Mouse (Mus musculus): ENCODE data around the gene Lrrc36. TPM values are rescaled to one million over a fixed set of nuclear protein-coding genes. Genes with fewer than 3 reads are reported as not detected.

The Lrrc36 gene
- polyA plus RNA-seq, 1 experiment: 0.07 TPM

GRCm38 (mm10) chr8:105499787-105500186 is 86.4 kb downstream of the Lrrc36 start:
- DNase-seq (ENCODE audit: low read depth in 1 of 2, low spot score in 2 of 2): no peak
- TF ChIP-seq POLR2A (IDR thresholded peaks at IDR 0.05; ENCODE audit: low read depth, low read length) (no peak), CTCF (IDR thresholded peaks at IDR 0.05; ENCODE audit: extremely low read depth, insufficient read depth, insufficient read length, insufficient replicate concordance) (no peak)
- H3K4me3 ChIP-seq (ENCODE audit: extremely low read depth, insufficient read depth, insufficient read length): peak overlapping the region; percentile 25
- peaks cover 7% of the 10 kb centered on the region for H3K4me1 ChIP-seq (ENCODE audit: control insufficient read depth, insufficient read depth, insufficient read length)
- H3K27ac ChIP-seq (ENCODE audit: insufficient read depth, low read length): no peak overlapping the region
- no peaks in the 10 kb centered on the region for H3K27me3 ChIP-seq (ENCODE audit: control insufficient read depth, insufficient read depth, low read length)
- 66% methylated on average over 12 of the region's 12 CpGs for WGBS
- no peaks in the 10 kb centered on the region for H3K36me3 ChIP-seq (ENCODE audit: control insufficient read depth, insufficient read depth, low read length)

GRCm38 (mm10) chr8:105504617-105505016 is 91.2 kb downstream of the Lrrc36 start:
- Histone ChIP-seq H3K27ac (ENCODE audit: insufficient read depth, low read length) (no peak overlapping the region), H3K4me3 (ENCODE audit: extremely low read depth, insufficient read depth, insufficient read length) (no peak overlapping the region), H3K27me3 (ENCODE audit: control insufficient read depth, insufficient read depth, low read length) (no peaks in the 10 kb centered on the region), H3K4me1 (ENCODE audit: control insufficient read depth, insufficient read depth, insufficient read length) (no peaks in the 10 kb centered on the region), H3K36me3 (ENCODE audit: control insufficient read depth, insufficient read depth, low read length) (no peaks in the 10 kb centered on the region)
- no peak for DNase-seq (ENCODE audit: low read depth in 1 of 2, low spot score in 2 of 2)
- WGBS: 91% methylated on average over 3 of the region's 3 CpGs
- no peak for TF ChIP-seq CTCF (IDR thresholded peaks at IDR 0.05; ENCODE audit: extremely low read depth, insufficient read depth, insufficient read length, insufficient replicate concordance)
- TF ChIP-seq POLR2A (IDR thresholded peaks at IDR 0.05; ENCODE audit: low read depth, low read length): no peak

- TF ChIP-seq CTCF (IDR thresholded peaks at IDR 0.05; ENCODE audit: extremely low read depth, insufficient read depth, insufficient read length, insufficient replicate concordance) (no peak), POLR2A (IDR thresholded peaks at IDR 0.05; ENCODE audit: low read depth, low read length) (no peak)
- Histone ChIP-seq H3K36me3 (ENCODE audit: control insufficient read depth, insufficient read depth, low read length) (no peaks in the 10 kb centered on the region), H3K4me1 (ENCODE audit: control insufficient read depth, insufficient read depth, insufficient read length) (no peaks in the 10 kb centered on the region), H3K4me3 (ENCODE audit: extremely low read depth, insufficient read depth, insufficient read length) (no peak overlapping the region), H3K27me3 (ENCODE audit: control insufficient read depth, insufficient read depth, low read length) (no peaks in the 10 kb centered on the region), H3K27ac (ENCODE audit: insufficient read depth, low read length) (no peak overlapping the region)
- DNase-seq (ENCODE audit: low read depth in 1 of 2, low spot score in 2 of 2): no peak
- 58% methylated on average over 6 of the region's 6 CpGs for WGBS
Measured at GRCm38 (mm10) chr8:105506977-105507376, 93.6 kb downstream of the Lrrc36 start.

- no peaks in the 10 kb centered on the region for H3K4me1 ChIP-seq (ENCODE audit: control insufficient read depth, insufficient read depth, insufficient read length)
- TF ChIP-seq CTCF (IDR thresholded peaks at IDR 0.05; ENCODE audit: extremely low read depth, insufficient read depth, insufficient read length, insufficient replicate concordance) (no peak), POLR2A (IDR thresholded peaks at IDR 0.05; ENCODE audit: low read depth, low read length) (no peak)
Measured at GRCm38 (mm10) chr8:105508758-105509157, 95.4 kb downstream of the Lrrc36 start.

GRCm38 (mm10) chr8:105509997-105510735 is 96.8 kb downstream of the Lrrc36 start:
- no peaks in the 10 kb centered on the region for H3K36me3 ChIP-seq (ENCODE audit: control insufficient read depth, insufficient read depth, low read length)
- no peak overlapping the region for H3K4me3 ChIP-seq (ENCODE audit: extremely low read depth, insufficient read depth, insufficient read length)
- H3K27me3 ChIP-seq (ENCODE audit: control insufficient read depth, insufficient read depth, low read length): 0 out of 2 replicates have a peak, but pooled peaks cover 2% of the 10 kb centered on the region
- H3K27ac ChIP-seq (ENCODE audit: insufficient read depth, low read length): no peak overlapping the region
- no peaks in the 10 kb centered on the region for H3K4me1 ChIP-seq (ENCODE audit: control insufficient read depth, insufficient read depth, insufficient read length)
- WGBS: 50% methylated on average over 12 of the region's 12 CpGs
- TF ChIP-seq CTCF (IDR thresholded peaks at IDR 0.05; ENCODE audit: extremely low read depth, insufficient read depth, insufficient read length, insufficient replicate concordance) (no peak), POLR2A (IDR thresholded peaks at IDR 0.05; ENCODE audit: low read depth, low read length) (no peak)
- DNase-seq (ENCODE audit: low read depth in 1 of 2, low spot score in 2 of 2): no peak

More at GRCm38 (mm10) chr8:105508758-105509157, 95.4 kb downstream of the Lrrc36 start:
- no peak for DNase-seq (ENCODE audit: low read depth in 1 of 2, low spot score in 2 of 2)
- Histone ChIP-seq H3K4me3 (ENCODE audit: extremely low read depth, insufficient read depth, insufficient read length) (no peak overlapping the region), H3K27ac (ENCODE audit: insufficient read depth, low read length) (no peak overlapping the region), H3K27me3 (ENCODE audit: control insufficient read depth, insufficient read depth, low read length) (no peaks in the 10 kb centered on the region), H3K36me3 (ENCODE audit: control insufficient read depth, insufficient read depth, low read length) (no peaks in the 10 kb centered on the region)
- WGBS: 100% methylated on average over 1 of the region's 2 CpGs

Other genes starting within 250 kb of the Lrrc36 start
- 11.9 and 14.9 TPM in 2 replicates for gene Cbfb, start 242.9 kb upstream of the Lrrc36 start, polyA plus RNA-seq (2012; rRNA removed)
- gene D230025D16Rik, start 188.4 kb upstream of the Lrrc36 start, polyA plus RNA-seq (2012; rRNA removed): 13.6 TPM in 2 replicates
- gene B3gnt9, start 158.4 kb upstream of the Lrrc36 start, polyA plus RNA-seq (2012; rRNA removed): 11.5 and 12.0 TPM in 2 replicates
- gene Tradd, start 149.0 kb upstream of the Lrrc36 start, polyA plus RNA-seq (2012; rRNA removed): 28.1 and 31.8 TPM in 2 replicates
- gene Fbxl8, start 148.9 kb upstream of the Lrrc36 start, polyA plus RNA-seq (2012; rRNA removed): 16.0 and 20.5 TPM in 2 replicates
- 2.5 and 2.7 TPM in 2 replicates for gene Hsf4, start 143.8 kb upstream of the Lrrc36 start, polyA plus RNA-seq (2012; rRNA removed)
- gene Nol3, start 137.4 kb upstream of the Lrrc36 start, polyA plus RNA-seq (2012; rRNA removed): 0.53 and 0.70 TPM in 2 replicates
- gene 4931428F04Rik, start 123.7 kb upstream of the Lrrc36 start, polyA plus RNA-seq (2012; rRNA removed): 3.7 and 3.9 TPM in 2 replicates
- gene Exoc3l, start 117.5 kb upstream of the Lrrc36 start, polyA plus RNA-seq (2012; rRNA removed): 21.4 and 23.4 TPM in 2 replicates
- 165 and 202 TPM in 2 replicates for gene E2f4, start 115.9 kb upstream of the Lrrc36 start, polyA plus RNA-seq (2012; rRNA removed)
- 7.2 and 7.7 TPM in 2 replicates for gene Elmo3, start 108.0 kb upstream of the Lrrc36 start, polyA plus RNA-seq (2012; rRNA removed)
- 9.2 and 11.0 TPM in 2 replicates for gene Lrrc29, start 87.3 kb upstream of the Lrrc36 start, polyA plus RNA-seq (2012; rRNA removed)
- gene Tmem208, start 87.2 kb upstream of the Lrrc36 start, polyA plus RNA-seq (2012; rRNA removed): 67.8 and 82.2 TPM in 2 replicates
- 52.0 and 58.1 TPM in 2 replicates for gene Fhod1, start 65.6 kb upstream of the Lrrc36 start, polyA plus RNA-seq (2012; rRNA removed)
- gene Slc9a5, start 64.7 kb upstream of the Lrrc36 start, polyA plus RNA-seq (2012; rRNA removed): 3.0 and 4.2 TPM in 2 replicates
- 0.16 and 0.20 TPM in 2 replicates for gene Plekhg4, start 40.3 kb upstream of the Lrrc36 start, polyA plus RNA-seq (2012; rRNA removed)
- 0.42 and 0.62 TPM in 2 replicates for gene Kctd19, start 69 bp upstream of the Lrrc36 start, polyA plus RNA-seq (2012; rRNA removed)
- 8.1 and 14.7 TPM in 2 replicates for gene Tppp3, start 58.0 kb downstream of the Lrrc36 start, polyA plus RNA-seq (2012; rRNA removed)
- gene Zdhhc1, start 83.3 kb downstream of the Lrrc36 start, polyA plus RNA-seq (2012; rRNA removed): 15.3 and 18.3 TPM in 2 replicates
- 0.44 and 0.62 TPM in 2 replicates for gene Hsd11b2, start 105.2 kb downstream of the Lrrc36 start, polyA plus RNA-seq (2012; rRNA removed)
- 68.3 and 72.0 TPM in 2 replicates for gene Atp6v0d1, start 152.5 kb downstream of the Lrrc36 start, polyA plus RNA-seq (2012; rRNA removed)
- gene Ripor1, start 191.7 kb downstream of the Lrrc36 start, polyA plus RNA-seq (2012; rRNA removed): 25.6 and 26.5 TPM in 2 replicates
- 22.1 and 24.5 TPM in 2 replicates for gene Ctcf, start 223.0 kb downstream of the Lrrc36 start, polyA plus RNA-seq (2012; rRNA removed)
- 0.14 TPM in 1 of 2 replicates, not detected in the other for gene Agrp, start 223.8 kb downstream of the Lrrc36 start, polyA plus RNA-seq (2012; rRNA removed)

All from spleen, adult 2 months (tissue).